ENCODE assay signal across 14 mouse cellular contexts in genomic region chr2:51674321-51674720, GRCm38 (mm10). TPM values are rescaled to one million over a fixed set of nuclear protein-coding genes. Genes with fewer than 3 reads are reported as not detected.
DNase-seq lines count a peak whose midpoint lies in the region.
"Had no signal": no experiment of that assay in that cellular context is flagged by ENCODE, and none has a peak within 500 bp of the region (broad histone marks: within the 10 kb centered on the region; RNA-seq: fewer than 3 reads in every experiment).

No protein-coding gene starts in this region.

- peak; percentile 33 to 71 for DNase-seq in adrenal gland, adult (ENCODE audit: inconsistent age in 2 of 2, low spot score in 1 of 2)
- no peak for DNase-seq in adrenal gland, adult 8-10 months
- peak; percentile 39 for DNase-seq in heart, postnatal 4 days
- no peak for DNase-seq in heart, adult 8-10 months (ENCODE audit: low spot score)
- DNase-seq in lung, postnatal 14 days = peak; percentile 25
- DNase-seq in lung, postnatal 36 days = no peak
- DNase-seq in kidney, postnatal 4 days = peak; percentile 14 to 18
- no peak for DNase-seq in frontal cortex, postnatal 14 days (ENCODE audit: low spot score in 2 of 2)

RNA-seq across cellular contexts. Expression of gene Tas2r134, which starts 47.0 kb away (rescaled TPM):
- not detected for total RNA-seq in adrenal gland, adult 8-10 months (2022)
- not detected for total RNA-seq in heart, postnatal 4 days (2021)
- not detected for total RNA-seq in heart, adult 8-10 months (2022)
- total RNA-seq: heart, adult 18-20 months; layer of hippocampus, postnatal 10 days; left cerebral cortex, postnatal 10 days; megakaryocyte progenitor cell, adult 5-6 weeks; MEL; neutrophil, adult 5-6 weeks had no signal

Comparison
In these comparisons a context has a peak if more than half of its experiments do, and no peak if none do; other contexts are left out.
1. DNase-seq: peak in adrenal gland, adult (2 of 2), heart, postnatal 4 days (single experiment), lung, postnatal 14 days (single experiment) and kidney, postnatal 4 days (2 of 2); none in adrenal gland, adult 8-10 months (single experiment), heart, adult 8-10 months (single experiment), lung, postnatal 36 days (single experiment) and frontal cortex, postnatal 14 days (0 of 2).